Mouse (Mus musculus): ENCODE measurements around the gene Optn.

The Optn gene

GRCm38 (mm10) chr2:5061133-5061708 lies 2.6 kb downstream of the Optn start:
- in situ Hi-C loops (cut with MboI, MseI): no loop called here

- in situ Hi-C loops (cut with MboI, MseI): no loop called here
Measured at GRCm38 (mm10) chr2:5059997-5060396, 3.9 kb downstream of the Optn start.

- in situ Hi-C loops (cut with MboI, MseI): no loop called here
Measured at GRCm38 (mm10) chr2:5058436-5058835, 5.4 kb downstream of the Optn start.

- in situ Hi-C loops (cut with MboI, MseI): no loop called here
Measured at GRCm38 (mm10) chr2:5050562-5050961, 13.3 kb downstream of the Optn start.

- in situ Hi-C loops (cut with MboI, MseI): no loop called here
Measured at GRCm38 (mm10) chr2:5047016-5047415, 16.8 kb downstream of the Optn start.

- in situ Hi-C loops (cut with MboI, MseI): no loop called here
Measured at GRCm38 (mm10) chr2:5045269-5045965, 18.4 kb downstream of the Optn start.

- in situ Hi-C loops (cut with MboI, MseI): no loop called here
Measured at GRCm38 (mm10) chr2:5044321-5044720, 19.5 kb downstream of the Optn start.

- in situ Hi-C loops (cut with MboI, MseI): no loop called here
Measured at GRCm38 (mm10) chr2:5043476-5043761, 20.4 kb downstream of the Optn start.

GRCm38 (mm10) chr2:5042616-5043475 lies 21.0 kb downstream of the Optn start:
- in situ Hi-C loops (cut with MboI, MseI): no loop called here

- in situ Hi-C loops (cut with MboI, MseI): no loop called here
Measured at GRCm38 (mm10) chr2:5041854-5042253, 22.0 kb downstream of the Optn start.

GRCm38 (mm10) chr2:5040281-5041161 lies 23.3 kb downstream of the Optn start:
- in situ Hi-C loops (cut with MboI, MseI): no loop called here

GRCm38 (mm10) chr2:5039350-5040170 lies 24.3 kb downstream of the Optn start:
- in situ Hi-C loops (cut with MboI, MseI): no loop called here

- in situ Hi-C loops (cut with MboI, MseI): no loop called here
Measured at GRCm38 (mm10) chr2:5038320-5038719, 25.5 kb downstream of the Optn start.

- in situ Hi-C loops (cut with MboI, MseI): no loop called here
Measured at GRCm38 (mm10) chr2:5037390-5037789, 26.5 kb downstream of the Optn start.

- in situ Hi-C loops (cut with MboI, MseI): no loop called here
Measured at GRCm38 (mm10) chr2:5036411-5037076, 27.3 kb downstream of the Optn start.

- in situ Hi-C loops (cut with MboI, MseI): no loop called here
Measured at GRCm38 (mm10) chr2:5035241-5035640, 28.6 kb downstream of the Optn start.

- in situ Hi-C loops (cut with MboI, MseI): no loop called here
Measured at GRCm38 (mm10) chr2:5034801-5035200, 29.1 kb downstream of the Optn start.

GRCm38 (mm10) chr2:5033546-5034420 lies 30.1 kb downstream of the Optn start:
- in situ Hi-C loops (cut with MboI, MseI): no loop called here

- in situ Hi-C loops (cut with MboI, MseI): no loop called here
Measured at GRCm38 (mm10) chr2:5032665-5033064, 31.2 kb downstream of the Optn start.

Data from T-helper 17 cell (primary cell).